Mouse (Mus musculus) brain, embryonic 14.5 days (tissue): ENCODE measurements around the gene Nr0b2.

Source experiments
- CTCF ChIP-seq: fragments of 200-500 bp; IDR thresholded peaks from 2 replicates; pipeline ENCODE4 v1.5.1; 2012; ENCODE audit warnings: inconsistent platforms, mild to moderate bottlenecking, moderate library complexity, borderline replicate concordance; ENCODE audit not compliant: insufficient read depth, insufficient read length; ENCODE audit errors: extremely low read depth
- POLR2A ChIP-seq: fragments of 200-500 bp; IDR thresholded peaks from 2 replicates; pipeline ENCODE4 v1.6.1; 2012; ENCODE audit warnings: mild to moderate bottlenecking, inconsistent platforms, borderline replicate concordance; ENCODE audit not compliant: poor library complexity, insufficient read depth, insufficient read length, severe bottlenecking; ENCODE audit errors: extremely low read depth

DNA sequence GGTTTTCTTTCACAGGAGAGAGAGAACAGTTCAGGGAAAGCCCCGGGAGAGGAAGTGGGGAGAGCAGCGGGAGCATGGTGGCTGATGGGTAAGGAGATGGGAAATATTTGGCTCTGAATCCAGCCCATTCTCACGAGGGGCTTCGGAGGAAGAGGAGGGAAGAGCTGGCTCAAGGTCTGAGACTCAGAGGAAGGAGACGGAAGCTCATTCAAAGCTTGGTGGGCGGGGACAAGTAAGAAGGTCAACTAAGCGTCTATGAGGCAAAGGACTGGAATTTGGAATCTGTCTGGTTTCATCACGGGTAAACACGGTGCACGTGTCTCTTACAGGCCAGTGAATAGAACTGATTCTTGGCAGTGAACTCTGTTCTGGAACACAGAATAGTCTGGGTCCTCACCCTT is 16.9 kb downstream of the Nr0b2 start:
- TF ChIP-seq CTCF (no peak), POLR2A (no peak)
